Mouse (Mus musculus) embryonic facial prominence, embryonic 11.5 days (tissue): ENCODE data around the gene Tmbim4. TPM values are rescaled to one million over a fixed set of nuclear protein-coding genes. Genes with fewer than 3 reads are reported as not detected.

Source experiments
- ATAC-seq: fragments of 200-750 bp; cut with Nextera tagmentation; replicated peaks from 2 replicates; pipeline ENCODE4 v1.8.0; 2017; ENCODE audit warnings: low read depth; ENCODE audit not compliant: insufficient number of reproducible peaks, low FRiP score, low TSS enrichment
- DNase-seq: peaks from one replicate; pipeline ENCODE4 v3.0.0-alpha.2; 2015; ENCODE audit warnings: low spot score
- H3K27ac ChIP-seq: fragments of 300-500 bp; sonication (generic); replicated peaks from 2 replicates; pipeline ENCODE4 v1.5.1; 2014; ENCODE audit warnings: mild to moderate bottlenecking, low read depth, low read length, control low read depth
- H3K27me3 ChIP-seq: fragments of 300-500 bp; sonication (generic); 2 replicates; pipeline ENCODE4 v1.6.1; 2014; ENCODE audit warnings: mild to moderate bottlenecking, low read length, moderate library complexity, mixed read lengths; ENCODE audit not compliant: control insufficient read depth, insufficient read depth
- H3K36me3 ChIP-seq: fragments of 300-500 bp; sonication (generic); replicated peaks from 2 replicates; pipeline ENCODE4 v1.6.1; 2014; ENCODE audit warnings: low read depth, mild to moderate bottlenecking, low read length, moderate library complexity, mixed read lengths; ENCODE audit not compliant: control insufficient read depth, insufficient read depth
- H3K4me1 ChIP-seq: fragments of 300-500 bp; sonication (generic); 2 replicates; pipeline ENCODE4 v1.6.1; 2014; ENCODE audit warnings: low read length, mixed read lengths; ENCODE audit not compliant: control insufficient read depth, insufficient read depth
- H3K4me2 ChIP-seq: fragments of 300-500 bp; sonication (generic); 2 replicates; pipeline ENCODE4 v1.6.1; 2014; ENCODE audit warnings: low read depth, mild to moderate bottlenecking, control low read depth, low read length, moderate library complexity
- H3K4me3 ChIP-seq: fragments of 300-500 bp; sonication (generic); 2 replicates; pipeline ENCODE4 v1.5.1; 2014; ENCODE audit warnings: low read depth, low read length, control low read depth
- H3K9ac ChIP-seq: fragments of 300-500 bp; sonication (generic); replicated peaks from 2 replicates; pipeline ENCODE4 v1.6.1; 2014; ENCODE audit warnings: mild to moderate bottlenecking, control low read depth, low read length
- H3K9me3 ChIP-seq: fragments of 300-500 bp; sonication (generic); replicated peaks from 2 replicates; pipeline ENCODE4 v1.6.1; 2016; ENCODE audit warnings: mild to moderate bottlenecking, low read length, inconsistent platforms, mixed read lengths; ENCODE audit not compliant: control insufficient read depth
- WGBS: fragments of 180-500 bp; shearing (Covaris S2); extraction: QIAGEN DNeasy Blood & Tissue Kit; methylation state at CpG from one replicate; pipeline ENCODE4 v1.1.7; 2014; 5-methylcytosine and 5-hydroxymethylcytosine counted together
- polyA plus RNA-seq: library from polyadenylated mRNA; unstranded; fragments of >200 nt; fragmentation: Nextera tagmentation; extraction: Ambion mirVana; gene quantifications from 2 replicates; pipeline ENCODE4 v1.2.1, GENCODE M21; 2014

Gene Tmbim4
- polyA plus RNA-seq = 68.5 and 76.5 TPM in 2 replicates

- Histone ChIP-seq H3K4me3 (peak within 1 kb of the TSS; percentile 54), H3K4me2 (peak within 1 kb of the TSS; percentile 83), H3K4me1 (no peaks in the 10 kb centered on the region), H3K27ac (no peak within 1 kb of the TSS), H3K9me3 (no peaks in the 10 kb centered on the region), H3K36me3 (no peaks in the 10 kb centered on the region), H3K9ac (peak within 1 kb of the TSS; percentile 53), H3K27me3 (no peaks in the 10 kb centered on the region; the same call in 1 of the 2 replicates)
- WGBS = 1% methylated on average over 65 of the region's 65 CpGs
- peak; percentile 49 for DNase-seq
- peak; percentile 57 for ATAC-seq
Observed at GRCm38 (mm10) chr10:120201131-120201921, at the start of gene Tmbim4. Gene Tmbim4 (plus strand): TSS chr10:120201590.

DNA sequence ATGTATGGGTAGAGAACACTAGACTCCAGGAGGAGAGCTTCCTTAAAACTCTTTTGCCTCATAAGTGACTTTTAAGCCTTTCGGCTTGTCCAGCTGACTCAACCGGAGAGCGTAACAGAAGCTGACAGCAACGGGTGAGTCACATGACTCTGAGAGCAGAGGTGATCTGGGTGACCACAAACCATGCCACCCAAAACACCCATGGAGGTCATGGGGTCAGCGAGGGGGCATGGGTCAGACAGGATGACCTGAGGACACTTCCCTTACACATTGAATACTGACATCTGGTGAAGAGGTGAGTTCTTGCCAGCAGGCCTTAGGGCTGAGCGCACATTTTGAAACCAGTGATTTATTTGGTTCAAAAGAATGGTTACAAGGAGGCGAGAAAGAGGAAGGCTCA, 49.7 kb upstream of the Tmbim4 start:
- no peak overlapping the region for H3K4me2 ChIP-seq
- no peaks in the 10 kb centered on the region for H3K4me1 ChIP-seq
- DNase-seq (no peak), ATAC-seq (no peak)
- no peak overlapping the region for H3K27ac ChIP-seq
- no peak overlapping the region for H3K4me3 ChIP-seq
- H3K9ac ChIP-seq = no peak overlapping the region
- WGBS = 86% methylated on average over 7 of the region's 7 CpGs
- H3K36me3 ChIP-seq = no peaks in the 10 kb centered on the region
- no peaks in the 10 kb centered on the region for H3K27me3 ChIP-seq
- H3K9me3 ChIP-seq = no peaks in the 10 kb centered on the region

GRCm38 (mm10) chr10:120153911-120154310, 47.5 kb upstream of the Tmbim4 start:
- 83% methylated on average over 2 of the region's 2 CpGs for WGBS

GRCm38 (mm10) chr10:120160533-120160932, 40.9 kb upstream of the Tmbim4 start:
- Histone ChIP-seq H3K27me3 (no peaks in the 10 kb centered on the region), H3K4me3 (no peak overlapping the region), H3K4me1 (no peaks in the 10 kb centered on the region), H3K9me3 (no peaks in the 10 kb centered on the region), H3K36me3 (no peaks in the 10 kb centered on the region), H3K27ac (no peak overlapping the region), H3K9ac (no peak overlapping the region), H3K4me2 (no peak overlapping the region)
- DNase-seq = no peak
- ATAC-seq = no peak
- 82% methylated on average over 9 of the region's 9 CpGs for WGBS

More at GRCm38 (mm10) chr10:120153911-120154310, 47.5 kb upstream of the Tmbim4 start:
- DNase-seq = no peak
- H3K9me3 ChIP-seq = no peaks in the 10 kb centered on the region
- no peak overlapping the region for H3K4me3 ChIP-seq
- no peaks in the 10 kb centered on the region for H3K4me1 ChIP-seq
- no peak overlapping the region for H3K27ac ChIP-seq
- no peak overlapping the region for H3K9ac ChIP-seq
- H3K27me3 ChIP-seq = no peaks in the 10 kb centered on the region
- no peak for ATAC-seq
- H3K4me2 ChIP-seq = no peak overlapping the region
- no peaks in the 10 kb centered on the region for H3K36me3 ChIP-seq

- no peak overlapping the region for H3K4me2 ChIP-seq
- no peak overlapping the region for H3K27ac ChIP-seq
- no peak for DNase-seq
- no peaks in the 10 kb centered on the region for H3K4me1 ChIP-seq
- no peaks in the 10 kb centered on the region for H3K9me3 ChIP-seq
- no peak overlapping the region for H3K9ac ChIP-seq
- H3K36me3 ChIP-seq = no peaks in the 10 kb centered on the region
- ATAC-seq = no peak
- H3K4me3 ChIP-seq = no peak overlapping the region
- WGBS = 86% methylated on average over 10 of the region's 10 CpGs
- no peaks in the 10 kb centered on the region for H3K27me3 ChIP-seq
Observed at GRCm38 (mm10) chr10:120162840-120163239, 38.5 kb upstream of the Tmbim4 start.

GRCm38 (mm10) chr10:120163490-120163889, 37.9 kb upstream of the Tmbim4 start:
- H3K4me1 ChIP-seq = no peaks in the 10 kb centered on the region
- ATAC-seq (no peak), DNase-seq (no peak)
- H3K4me3 ChIP-seq = no peak overlapping the region
- H3K36me3 ChIP-seq = no peaks in the 10 kb centered on the region
- WGBS = 89% methylated on average over 7 of the region's 7 CpGs
- no peaks in the 10 kb centered on the region for H3K9me3 ChIP-seq
- H3K27ac ChIP-seq = no peak overlapping the region
- H3K4me2 ChIP-seq = no peak overlapping the region
- H3K27me3 ChIP-seq = no peaks in the 10 kb centered on the region
- no peak overlapping the region for H3K9ac ChIP-seq

DNA sequence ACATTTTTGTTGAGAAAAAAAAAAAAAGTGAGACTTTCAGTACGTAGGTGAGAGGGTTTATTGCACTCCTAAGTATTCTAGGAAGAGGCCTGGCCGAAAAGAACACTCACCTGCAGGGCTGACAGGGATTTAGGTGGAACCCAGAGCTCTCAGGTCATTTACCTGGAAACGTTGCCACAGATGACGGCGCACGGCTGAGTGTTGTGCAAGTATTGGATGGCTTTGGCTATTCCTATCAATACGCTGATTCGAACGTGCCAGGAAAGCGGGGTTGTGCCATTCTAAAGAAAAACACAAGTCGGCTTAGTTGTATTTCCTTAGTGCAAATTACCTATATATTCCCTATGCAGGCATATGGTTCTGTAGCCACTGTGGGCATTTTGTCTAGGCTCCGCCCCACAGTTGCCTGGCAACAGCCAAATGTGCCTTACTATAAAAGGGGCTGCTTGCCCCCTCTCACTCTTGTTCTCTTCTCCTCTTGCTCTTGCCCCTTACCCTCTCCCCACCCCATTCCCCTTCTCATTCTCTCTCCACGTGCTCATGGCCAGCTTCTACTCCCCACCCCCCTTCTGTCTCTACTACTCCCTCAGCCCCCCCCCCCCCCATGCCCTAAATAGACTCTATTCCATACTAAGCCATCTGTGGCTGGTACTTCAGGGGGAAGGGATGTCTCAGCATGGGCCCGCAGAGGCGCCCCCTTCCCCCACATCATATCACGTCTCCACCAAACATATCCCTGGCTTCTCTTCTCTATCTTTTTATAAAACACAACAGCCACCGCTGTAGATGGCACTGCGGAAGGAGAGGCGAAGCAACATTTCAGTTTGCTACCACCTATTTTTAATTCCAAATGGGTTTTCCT, 36.2 kb upstream of the Tmbim4 start:
- Histone ChIP-seq H3K4me1 (no peaks in the 10 kb centered on the region), H3K27me3 (no peaks in the 10 kb centered on the region), H3K9me3 (no peaks in the 10 kb centered on the region), H3K4me3 (no peak overlapping the region), H3K36me3 (no peaks in the 10 kb centered on the region), H3K4me2 (no peak overlapping the region), H3K9ac (no peak overlapping the region), H3K27ac (no peak overlapping the region)
- 85% methylated on average over 19 of the region's 19 CpGs for WGBS
- no peak for ATAC-seq
- no peak for DNase-seq
